Mouse (Mus musculus) right cerebral cortex, postnatal 10 days (tissue): ENCODE measurements around the gene Crocc2.

Experiments used
- DNase-seq, 2 experiments: peaks; one replicate each; pipeline ENCODE4 v3.0.0; 2021; ENCODE audit warnings: low spot score in 2 of 2

Gene Crocc2

DNA sequence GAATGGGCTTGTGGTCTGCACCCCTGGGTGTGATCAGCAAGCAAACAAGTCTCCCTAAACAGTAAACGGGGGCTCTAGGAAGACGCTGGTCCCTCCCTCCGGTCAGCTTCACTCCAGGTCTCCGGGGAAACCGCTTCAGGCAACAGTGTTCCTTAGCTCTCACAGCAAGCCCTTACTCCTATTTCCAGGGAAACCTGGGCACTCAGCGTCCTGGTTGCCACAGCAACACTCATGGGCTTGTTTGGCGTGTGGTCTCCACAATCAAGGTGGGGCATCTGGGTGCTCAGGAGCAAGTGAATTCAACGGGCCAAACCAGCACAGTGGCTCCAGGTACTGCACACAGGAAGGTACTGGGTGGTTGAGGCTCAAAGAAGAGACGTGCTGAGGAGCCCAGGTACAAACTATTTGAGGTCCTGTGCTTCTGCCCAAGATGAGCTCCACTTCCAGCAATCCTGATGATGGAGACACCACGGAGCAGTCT lies at the start of gene Crocc2:
Gene Crocc2, plus strand, starts transcription at position 431 of the 481 bp plus-strand sequence.
- peak in 1 of 2 experiments; percentile 46 for DNase-seq

DNA sequence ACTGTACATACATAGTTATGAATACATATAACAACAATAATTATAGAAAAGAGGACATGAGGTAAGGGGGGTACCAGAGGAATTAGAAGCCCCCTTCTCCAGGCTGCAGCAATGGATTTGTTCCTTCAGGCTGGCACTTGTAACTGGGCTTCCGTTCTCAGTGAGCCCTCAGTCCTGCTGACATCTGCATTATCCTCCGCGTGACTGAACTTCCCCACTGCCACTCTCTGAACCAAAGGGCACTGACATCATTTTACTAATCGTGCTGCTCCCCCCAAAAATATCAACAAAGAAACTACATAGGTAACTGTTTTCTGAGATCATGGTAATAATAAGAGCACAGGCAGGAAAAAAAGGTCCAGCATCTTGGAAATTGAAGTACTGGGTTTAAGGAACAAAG lies 49.7 kb upstream of the Crocc2 start:
- DNase-seq = no peak

- DNase-seq = no peak
These were observed 45.2 kb upstream of the Crocc2 start for GRCm38 (mm10) chr1:93123179-93123854.

DNA sequence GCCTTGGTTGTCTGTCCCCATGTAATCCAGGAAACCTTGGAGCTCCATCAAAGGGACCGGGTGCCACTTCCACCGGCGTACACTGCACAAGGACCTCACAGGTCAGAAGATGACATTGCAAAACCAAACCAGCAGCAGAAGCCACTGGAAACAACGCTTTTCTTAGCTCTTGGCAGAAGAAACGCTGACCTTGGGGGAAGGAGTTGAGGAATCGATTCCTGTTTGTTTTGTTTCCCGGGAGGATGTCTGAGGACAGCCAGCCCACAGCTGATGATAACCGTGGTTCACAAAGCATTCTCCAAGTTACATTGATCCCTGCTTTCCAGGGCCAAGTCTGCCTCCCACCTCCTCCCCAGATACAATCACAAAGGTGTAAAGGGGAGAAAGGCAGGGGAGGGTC lies 44.5 kb upstream of the Crocc2 start:
- no peak for DNase-seq

DNA sequence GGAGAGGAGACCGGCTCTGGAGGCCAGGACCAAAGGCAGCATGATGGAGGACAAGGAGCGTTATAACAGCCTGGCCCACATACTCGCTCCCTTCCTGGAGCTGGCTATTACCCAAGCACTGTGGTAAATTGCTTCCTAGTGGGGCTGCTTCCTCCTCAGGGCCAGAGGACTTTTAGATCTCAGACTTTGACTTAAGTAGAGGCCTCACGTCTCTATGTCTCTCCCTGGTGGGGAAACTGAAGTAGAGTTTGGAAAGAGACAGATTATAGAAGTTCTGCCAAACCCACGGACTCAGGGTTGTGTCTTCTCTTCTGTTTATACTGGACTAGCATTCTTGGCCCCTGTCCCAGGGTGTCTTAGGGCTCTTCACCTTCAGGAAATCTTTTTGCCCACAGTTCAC lies 43.3 kb upstream of the Crocc2 start:
- DNase-seq = no peak

- DNase-seq = no peak
These were observed 40.3 kb upstream of the Crocc2 start for GRCm38 (mm10) chr1:93128209-93128608.

DNA sequence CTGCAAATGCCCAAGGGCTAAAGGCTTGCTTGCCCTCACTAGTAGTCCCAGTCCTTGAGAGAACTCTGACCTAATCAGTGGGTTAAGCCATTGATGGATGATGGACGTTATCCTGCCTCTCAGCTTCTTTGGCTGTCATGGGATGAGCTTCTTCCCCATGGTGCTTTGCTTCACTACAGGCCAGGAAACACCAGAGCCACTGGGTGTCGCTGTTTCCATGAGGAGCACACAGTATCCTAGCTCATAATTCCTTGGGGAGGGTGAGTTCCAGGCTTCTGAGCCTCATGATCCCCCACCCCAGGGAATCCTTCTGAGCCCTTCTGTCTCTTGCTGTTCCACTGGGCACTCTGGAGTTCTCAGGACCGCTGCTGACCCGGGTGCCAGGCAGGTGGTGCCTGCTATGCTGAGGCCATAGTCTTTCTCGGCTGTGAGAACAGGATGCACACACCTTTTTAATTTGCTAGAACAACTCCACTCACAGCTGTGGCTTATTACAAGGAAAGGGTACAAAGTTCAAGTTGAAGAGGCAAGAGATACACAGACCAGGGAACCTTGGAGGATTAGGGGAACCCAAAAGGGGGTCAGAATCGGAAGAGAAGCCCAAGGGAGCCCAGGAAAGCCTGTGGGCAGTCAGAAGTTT lies 39.7 kb upstream of the Crocc2 start:
- peak; percentile 71 to 85 for DNase-seq

DNA sequence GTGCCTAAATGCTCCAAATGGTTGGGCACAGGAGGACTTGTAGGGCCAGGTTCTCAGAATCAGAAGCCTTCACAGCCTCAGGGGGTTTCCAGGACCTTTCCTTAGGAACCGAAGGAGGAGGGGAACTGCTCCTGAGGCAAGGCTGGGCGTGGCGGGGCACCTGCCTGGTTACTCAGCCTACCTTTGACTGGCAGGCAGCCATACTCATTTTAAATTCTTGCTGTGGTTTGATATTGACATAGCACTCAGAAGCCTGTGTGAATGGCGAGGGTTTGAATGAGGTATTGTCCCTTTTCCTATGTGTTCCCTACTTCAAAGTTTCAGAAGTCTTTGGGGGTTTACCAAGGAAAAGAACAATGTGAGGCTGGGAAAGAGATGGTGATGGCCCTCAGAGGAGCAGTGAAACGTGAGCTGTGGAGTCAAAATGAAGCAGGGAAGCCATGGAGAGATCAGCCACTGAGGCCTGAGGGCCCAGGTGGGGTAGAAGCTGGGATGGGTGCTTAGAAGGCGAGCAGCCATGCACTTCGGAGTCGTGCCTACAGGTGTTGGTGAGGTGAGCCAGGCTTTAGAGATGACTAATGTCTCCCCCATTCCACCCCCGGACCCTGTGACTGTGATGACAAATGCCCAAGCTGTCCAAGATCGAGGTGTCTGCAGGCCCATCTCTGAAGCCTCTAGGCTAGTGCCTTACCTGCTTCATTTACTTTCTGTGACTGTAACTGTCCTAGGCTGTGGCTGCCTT lies 38.1 kb upstream of the Crocc2 start:
- DNase-seq = no peak

GRCm38 (mm10) chr1:93132676-93133075 lies 35.8 kb upstream of the Crocc2 start:
- no peak for DNase-seq

DNA sequence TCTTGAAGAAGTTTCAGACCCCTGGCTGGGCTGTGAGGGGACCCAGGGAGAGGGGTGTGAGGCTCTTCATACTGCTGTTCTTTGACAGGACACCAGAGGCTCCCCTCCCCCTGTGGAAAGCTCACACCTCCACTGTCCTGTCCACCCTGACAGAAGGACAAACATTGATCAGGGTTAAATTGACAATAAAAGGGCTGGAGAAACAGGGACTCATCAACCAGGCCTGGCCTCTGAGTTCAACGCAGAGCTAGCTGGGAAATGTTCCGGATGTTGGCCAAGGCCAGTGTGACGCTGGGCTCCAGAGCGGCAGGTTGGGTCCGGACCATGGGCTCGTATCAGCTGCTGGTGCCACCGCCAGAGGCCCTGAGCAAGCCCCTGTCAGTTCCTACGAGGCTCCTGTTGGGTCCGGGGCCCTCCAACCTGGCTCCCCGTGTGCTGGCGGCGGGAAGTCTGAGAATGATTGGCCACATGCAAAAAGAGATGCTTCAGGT lies 33.4 kb upstream of the Crocc2 start, which contains the start of gene Agxt:
Gene Agxt, plus strand, starts transcription at position 205 of the 491 bp plus-strand sequence.
- no peak for DNase-seq

- DNase-seq = no peak
These were observed 30.0 kb upstream of the Crocc2 start for GRCm38 (mm10) chr1:93138534-93138933.

GRCm38 (mm10) chr1:93139713-93140112 lies 28.8 kb upstream of the Crocc2 start:
- DNase-seq = peak in 1 of 2 experiments; percentile 40

- no peak for DNase-seq
These were observed 25.7 kb upstream of the Crocc2 start for GRCm38 (mm10) chr1:93142871-93143270.

GRCm38 (mm10) chr1:93144176-93144575 lies 24.3 kb upstream of the Crocc2 start:
- no peak for DNase-seq

- DNase-seq = no peak
These were observed 17.4 kb upstream of the Crocc2 start for GRCm38 (mm10) chr1:93150907-93151661.

- no peak for DNase-seq
These were observed 11.0 kb upstream of the Crocc2 start for GRCm38 (mm10) chr1:93157566-93157965.

DNA sequence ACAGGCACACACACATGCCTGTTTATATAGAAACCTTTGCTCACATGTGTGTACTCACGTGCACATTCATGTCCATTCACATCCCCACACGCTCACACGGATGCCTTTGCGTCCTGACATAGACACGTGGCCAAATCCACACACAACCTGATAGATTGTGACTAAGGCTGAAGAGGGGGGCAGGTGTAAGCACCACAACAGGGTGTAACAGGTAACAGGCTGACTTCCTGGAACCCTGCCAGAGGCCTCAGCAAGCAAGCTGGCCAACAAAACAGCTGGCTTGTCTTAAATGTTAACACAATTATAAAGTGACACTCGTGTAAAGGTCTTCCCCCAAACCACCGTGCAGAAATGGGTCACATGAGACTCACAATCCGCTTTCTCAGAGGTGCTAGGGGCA lies 9.6 kb upstream of the Crocc2 start:
- no peak for DNase-seq

DNA sequence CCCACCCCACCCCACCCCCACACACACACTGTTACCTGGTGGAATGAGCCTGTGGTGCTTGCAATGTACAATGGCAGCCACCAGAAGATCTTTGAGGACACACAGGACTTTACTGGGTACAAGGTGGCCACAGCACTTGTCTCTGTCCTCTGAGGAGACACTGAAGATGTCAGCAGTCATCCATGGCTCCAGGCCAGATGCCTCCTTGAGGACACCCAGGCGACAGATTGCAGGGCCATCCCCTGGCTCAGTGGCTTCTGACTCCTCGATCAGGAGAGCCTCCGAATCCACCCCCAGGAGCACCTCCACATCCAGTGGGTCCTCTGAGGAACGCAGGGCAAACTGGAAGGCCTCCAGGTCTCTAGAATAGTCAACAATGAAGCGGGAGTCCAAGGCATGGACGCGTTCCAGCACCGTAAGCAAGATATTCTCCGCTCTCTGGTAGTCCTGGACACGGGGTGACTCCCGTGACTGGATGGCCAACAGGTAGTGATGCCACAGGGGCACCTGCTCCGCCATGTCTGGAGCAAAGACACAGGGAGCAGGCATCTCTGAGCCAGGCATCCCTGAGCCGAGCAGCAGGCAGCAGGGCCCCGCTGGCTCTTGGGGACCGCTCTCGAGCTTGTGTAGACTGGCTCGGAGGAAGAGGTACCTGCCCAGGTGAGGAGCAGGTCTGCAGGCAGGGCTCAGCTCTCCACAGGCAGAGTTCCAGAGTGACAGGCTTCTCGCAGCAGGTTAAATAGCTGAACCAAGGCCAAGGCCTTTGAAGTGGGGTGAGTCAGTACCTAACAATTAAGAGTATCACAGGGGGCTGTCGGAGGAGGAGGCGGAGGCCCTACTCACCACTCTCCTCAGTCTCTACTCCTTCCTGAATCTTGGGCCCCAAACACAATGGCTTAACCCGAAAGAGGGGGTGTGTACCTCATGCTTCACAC lies 8.7 kb upstream of the Crocc2 start:
- no peak for DNase-seq

- DNase-seq = no peak
These were observed 7.9 kb upstream of the Crocc2 start, which contains the start of gene 2310007B03Rik for GRCm38 (mm10) chr1:93160501-93161133. Gene 2310007B03Rik, minus strand, starts transcription at chr1:93160948.

GRCm38 (mm10) chr1:93161350-93161749 lies 7.2 kb upstream of the Crocc2 start:
- DNase-seq = no peak
